Mouse (Mus musculus) cortical plate, adult 2 months (tissue): Measurements from ENCODE around the gene 1700001P01Rik. TPM values are rescaled to one million over a fixed set of nuclear protein-coding genes. Genes with fewer than 3 reads are reported as not detected.
"Not testable (repeated sequence)": the region's sequence is repeated elsewhere in the genome, so short reads cannot be mapped to it uniquely, and the experiment has no call there.

Source experiments
- H3K27ac ChIP-seq: fragments of 200-500 bp; 2 replicates; pipeline ENCODE4 v1.5.1; 2012; ENCODE audit warnings: low read length, control low read depth, inconsistent platforms; ENCODE audit not compliant: insufficient read depth
- H3K4me1 ChIP-seq: fragments of 200-500 bp; 2 replicates; pipeline ENCODE4 v1.6.1; 2011; ENCODE audit warnings: low read length; ENCODE audit not compliant: control insufficient read depth, insufficient read depth
- H3K4me3 ChIP-seq: fragments of 200-500 bp; 2 replicates; pipeline ENCODE4 v1.5.1; 2011; ENCODE audit warnings: mild to moderate bottlenecking, low read length, control low read depth; ENCODE audit not compliant: insufficient read depth
- CTCF ChIP-seq: fragments of 200-500 bp; IDR thresholded peaks from 2 replicates; pipeline ENCODE4 v1.5.1; 2011; ENCODE audit warnings: mild to moderate bottlenecking, control low read depth, low read length; ENCODE audit not compliant: insufficient read depth; ENCODE audit errors: extremely low read depth
- POLR2A ChIP-seq: fragments of 200-500 bp; IDR thresholded peaks from 2 replicates; pipeline ENCODE4 v1.6.1; 2011; ENCODE audit warnings: mild to moderate bottlenecking, low read length, control low read depth; ENCODE audit not compliant: insufficient read depth; ENCODE audit errors: extremely low read depth
- polyA plus RNA-seq: library from polyadenylated mRNA; depleted of rRNA; stranded (reverse); fragments of >200 nt; gene quantifications from 2 replicates; pipeline ENCODE4 v1.2.3, GENCODE M21; 2012; rRNA removed

The 1700001P01Rik gene
- polyA plus RNA-seq, 1 experiment: 1.6 TPM

DNA sequence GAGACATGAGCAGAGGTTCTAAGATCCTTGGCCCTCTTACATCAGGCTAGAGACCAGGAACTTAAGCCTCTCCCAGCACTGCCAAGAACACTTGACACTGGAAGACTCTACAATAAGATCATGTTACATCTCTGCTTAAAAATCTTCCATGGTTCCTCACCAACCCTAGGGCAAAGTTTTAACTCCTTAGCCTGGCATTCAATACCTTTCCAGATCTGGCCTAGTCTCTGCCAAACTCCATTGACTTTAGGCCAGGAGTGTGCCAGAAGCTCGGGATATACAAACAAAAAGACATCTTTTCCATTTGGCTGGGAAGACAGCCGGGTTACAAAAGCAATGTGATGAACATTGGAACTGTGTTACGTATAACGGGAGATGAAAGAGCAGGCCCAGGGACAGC lies 38.1 kb downstream of the 1700001P01Rik start:
- no peak overlapping the region for H3K27ac ChIP-seq
- H3K4me1 ChIP-seq: peaks cover 5% of the 10 kb centered on the region
- H3K4me3 ChIP-seq: no peak overlapping the region
- TF ChIP-seq POLR2A (no peak), CTCF (no peak)

DNA sequence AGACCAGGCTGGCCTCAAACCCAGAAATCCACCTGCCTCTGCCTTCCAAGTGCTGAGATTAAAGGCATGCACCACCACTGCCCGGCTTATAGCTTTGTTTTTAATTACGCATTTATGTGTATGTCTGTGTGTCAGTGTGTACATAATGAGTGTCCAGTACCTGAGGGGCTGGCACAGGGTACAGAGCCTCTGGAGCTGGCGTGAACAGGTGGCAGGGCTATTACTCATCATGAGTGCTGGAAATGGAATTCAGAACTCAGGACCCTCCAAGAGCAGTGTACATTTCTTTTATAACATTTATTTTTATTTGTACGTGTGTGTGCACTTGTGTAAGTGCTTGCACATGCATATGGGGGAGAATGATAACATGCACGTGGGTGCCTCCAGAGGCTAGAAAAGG lies 39.1 kb downstream of the 1700001P01Rik start:
- Histone ChIP-seq H3K27ac (no peak overlapping the region), H3K4me3 (no peak overlapping the region), H3K4me1 (peaks cover 5% of the 10 kb centered on the region; the same call in 1 of the 2 replicates)
- TF ChIP-seq POLR2A: no peak
- TF ChIP-seq CTCF: no peak

DNA sequence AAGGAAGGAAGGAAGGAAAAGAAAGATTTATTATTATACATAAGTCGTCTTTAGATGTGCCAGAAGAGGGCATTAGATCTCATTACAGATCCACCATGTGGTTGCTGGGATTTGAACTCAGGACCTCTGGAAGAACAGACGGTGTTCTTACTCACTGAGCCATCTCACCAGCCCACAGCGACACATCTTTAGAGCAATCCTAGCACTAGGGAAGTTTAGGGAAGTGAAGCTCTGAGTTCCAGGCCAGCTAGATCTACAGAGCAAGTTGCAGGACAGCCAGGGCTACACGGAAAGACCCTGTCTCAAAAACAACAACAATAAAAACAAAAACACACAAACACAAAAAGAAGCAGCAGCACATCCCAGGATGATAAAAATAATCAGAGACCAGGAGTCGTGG lies 40.9 kb downstream of the 1700001P01Rik start:
- H3K4me1 ChIP-seq, H3K4me3 ChIP-seq, H3K27ac ChIP-seq: not testable (repeated sequence)

DNA sequence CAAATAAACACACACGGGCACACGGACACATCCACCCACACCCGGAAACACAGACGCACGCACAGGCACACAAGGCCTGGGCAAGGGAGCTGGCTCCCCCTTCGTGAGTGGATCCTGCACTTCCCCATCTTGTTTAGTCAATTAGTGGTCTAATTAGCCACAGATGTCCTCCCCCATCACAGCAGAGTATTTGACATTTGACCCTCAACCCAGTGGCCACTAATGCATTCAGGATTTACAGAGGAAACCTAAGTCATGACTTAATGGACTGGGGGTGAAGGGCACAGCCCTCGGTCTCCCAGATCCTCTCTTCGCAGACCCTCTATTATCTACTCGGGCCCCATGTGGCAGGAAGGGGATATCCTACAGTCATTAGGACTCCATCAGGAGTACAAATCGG lies 42.0 kb downstream of the 1700001P01Rik start:
- TF ChIP-seq CTCF (no peak), POLR2A (no peak)
- Histone ChIP-seq H3K27ac (no peak overlapping the region), H3K4me1 (peaks cover 2% of the 10 kb centered on the region; the same call in 1 of the 2 replicates), H3K4me3 (no peak overlapping the region)

DNA sequence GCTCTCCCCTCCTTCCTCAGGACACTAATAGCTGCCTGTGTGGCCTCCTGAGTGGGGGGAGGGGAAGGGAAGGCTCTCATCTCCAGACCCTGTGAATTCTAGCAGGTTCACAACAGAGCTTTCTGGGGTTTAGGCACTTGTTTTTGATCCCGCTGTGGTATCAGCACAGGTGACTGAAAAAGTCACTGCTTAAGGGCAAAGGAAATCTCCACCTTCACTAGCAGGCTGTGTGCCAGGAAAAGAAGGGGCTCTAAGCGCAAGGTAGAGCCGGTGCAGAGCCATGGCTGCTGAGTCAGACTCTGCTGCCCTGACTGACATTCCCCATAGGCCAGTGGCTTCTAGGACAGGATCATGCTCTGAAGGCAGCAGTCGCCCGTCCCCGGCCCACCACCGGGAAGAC lies 47.0 kb downstream of the 1700001P01Rik start:
- Histone ChIP-seq H3K4me1 (no peaks in the 10 kb centered on the region), H3K27ac (no peak overlapping the region), H3K4me3 (no peak overlapping the region)
- TF ChIP-seq POLR2A (no peak), CTCF (no peak)

DNA sequence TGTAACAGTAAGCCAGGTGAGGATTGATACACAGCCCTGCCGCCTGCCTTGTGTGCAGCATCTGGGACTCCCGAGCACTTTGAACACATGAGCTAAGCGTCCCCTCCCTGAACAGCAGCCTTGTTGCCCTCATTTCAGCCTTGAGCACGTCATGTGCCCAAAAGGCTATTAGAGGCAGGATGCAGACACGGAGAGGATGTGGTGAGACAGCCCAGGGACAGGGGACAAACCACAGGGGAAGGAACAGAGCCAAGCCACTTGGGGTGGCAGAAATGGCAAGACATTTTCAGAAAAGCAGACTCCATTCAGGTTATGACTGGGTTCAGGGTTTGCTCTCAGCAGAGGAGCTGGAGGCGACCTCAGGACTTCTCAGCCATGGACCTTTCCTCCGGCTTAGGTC lies 47.4 kb downstream of the 1700001P01Rik start:
- no peak overlapping the region for H3K27ac ChIP-seq
- no peak for TF ChIP-seq POLR2A
- TF ChIP-seq CTCF: no peak
- no peak overlapping the region for H3K4me3 ChIP-seq
- H3K4me1 ChIP-seq: no peaks in the 10 kb centered on the region

DNA sequence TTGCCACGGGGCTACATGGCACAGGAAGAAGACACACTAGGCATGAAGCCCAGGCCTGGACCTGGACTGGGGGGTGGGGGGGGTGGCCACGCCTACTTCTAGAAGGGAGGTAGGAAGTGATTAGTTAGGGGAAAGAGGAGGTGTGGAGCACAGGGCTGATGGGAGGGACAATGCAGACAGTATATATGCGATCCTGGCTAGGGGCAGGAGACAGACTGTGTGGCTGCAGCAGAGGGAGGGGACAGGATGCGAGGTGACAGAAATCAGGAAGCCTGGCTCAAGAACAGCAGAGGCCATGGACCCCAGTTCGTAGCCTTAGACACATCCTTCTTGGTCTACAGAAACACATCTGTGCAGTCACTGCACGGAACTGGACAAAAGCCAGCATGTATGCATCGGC lies 52.0 kb downstream of the 1700001P01Rik start:
- Histone ChIP-seq H3K4me1 (no peaks in the 10 kb centered on the region), H3K4me3 (no peak overlapping the region), H3K27ac (no peak overlapping the region)
- TF ChIP-seq CTCF (no peak), POLR2A (no peak)

Other genes with a start within 250 kb of the 1700001P01Rik start
- 141 and 146 TPM in 2 replicates for gene Srcin1, start 199.7 kb downstream of the 1700001P01Rik start, polyA plus RNA-seq
- 89.5 and 95.2 TPM in 2 replicates for gene Epop, start 146.2 kb downstream of the 1700001P01Rik start, polyA plus RNA-seq
- 78.5 and 83.4 TPM in 2 replicates for gene Mllt6, start 112.5 kb downstream of the 1700001P01Rik start, polyA plus RNA-seq
- 59.9 and 65.5 TPM in 2 replicates for gene Cisd3, start 90.1 kb downstream of the 1700001P01Rik start, polyA plus RNA-seq
- 64.1 and 72.2 TPM in 2 replicates for gene Pcgf2, start 75.4 kb downstream of the 1700001P01Rik start, polyA plus RNA-seq
- gene Psmb3, start 72.5 kb downstream of the 1700001P01Rik start, polyA plus RNA-seq: 249 and 256 TPM in 2 replicates
- 64.7 and 67.2 TPM in 2 replicates for gene Pip4k2b, start 31.2 kb downstream of the 1700001P01Rik start, polyA plus RNA-seq
- gene Cwc25, start 9.4 kb downstream of the 1700001P01Rik start, polyA plus RNA-seq: 16.4 TPM in 2 replicates
- gene Rpl23, start 6.5 kb upstream of the 1700001P01Rik start, polyA plus RNA-seq: 287 and 301 TPM in 2 replicates
- gene Lasp1, start 23.1 kb upstream of the 1700001P01Rik start, polyA plus RNA-seq: 130 and 132 TPM in 2 replicates
- 122 and 130 TPM in 2 replicates for gene B230217C12Rik, start 64.9 kb upstream of the 1700001P01Rik start, polyA plus RNA-seq
- gene Fbxo47, start 108.2 kb upstream of the 1700001P01Rik start, polyA plus RNA-seq: 1.3 and 1.6 TPM in 2 replicates
- gene Plxdc1, start 210.5 kb upstream of the 1700001P01Rik start, polyA plus RNA-seq: 28.6 and 29.2 TPM in 2 replicates
- gene Arl5c, start 220.3 kb upstream of the 1700001P01Rik start, polyA plus RNA-seq: 2.2 and 2.6 TPM in 2 replicates
- 114 and 117 TPM in 2 replicates for gene Cacnb1, start 247.1 kb upstream of the 1700001P01Rik start, polyA plus RNA-seq